32 mouse cellular contexts compared by ENCODE assay signal in the genomic region with DNA sequence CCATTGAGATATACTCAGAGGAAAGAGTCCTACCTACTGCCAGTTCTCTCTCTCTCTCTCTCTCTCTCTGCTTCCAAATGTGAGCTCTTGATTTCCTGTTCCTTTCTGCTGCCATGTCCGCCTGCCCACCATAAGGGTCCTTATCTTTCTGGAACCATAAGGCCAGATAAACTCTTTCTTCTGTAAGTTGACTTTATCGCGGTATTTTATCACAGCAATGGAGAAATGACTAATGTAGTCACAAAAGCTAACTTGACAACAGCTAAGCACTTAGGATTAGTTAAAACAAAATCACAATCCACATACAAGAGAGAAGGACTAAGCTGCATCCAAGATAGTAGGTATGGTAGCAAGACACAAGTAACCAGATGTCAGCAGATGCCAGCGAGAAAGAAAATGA. TPM values are rescaled to one million over a fixed set of nuclear protein-coding genes. Genes with fewer than 3 reads are reported as not detected.
"Had no signal": no experiment of that assay in that cellular context is flagged by ENCODE, and none has a peak within 500 bp of the region (broad histone marks: within the 10 kb centered on the region; RNA-seq: fewer than 3 reads in every experiment).

No protein-coding gene starts in this region.

- H3K4me3 ChIP-seq: heart, adult 2 months; heart, embryonic 12.5 days; hindbrain, embryonic 13.5 days; hindbrain, embryonic 15.5 days; layer of hippocampus, adult 2 months; left cerebral cortex, adult 2 months; limb, embryonic 10.5 days; limb, embryonic 12.5 days; liver, embryonic 13.5 days; liver, embryonic 15.5 days had no signal

- H3K27ac ChIP-seq: heart, adult 2 months; hindbrain, embryonic 13.5 days; hindbrain, embryonic 15.5 days; hindbrain, postnatal 0 days; layer of hippocampus, adult 2 months; left cerebral cortex, adult 2 months; limb, embryonic 10.5 days; limb, embryonic 12.5 days; liver, embryonic 13.5 days; liver, embryonic 15.5 days had no signal

- DNase-seq: gastrocnemius, postnatal 14 days; gastrocnemius, postnatal 36 days; heart, adult 2 months; heart, postnatal 14 days; heart, postnatal 36 days; kidney, adult 11 months; kidney, adult 2 months; kidney, adult 9 months; kidney, postnatal 10 days; kidney, postnatal 25 days; kidney, postnatal 4 days; liver; liver, embryonic 13.5 days had no signal

- H3K27me3 ChIP-seq: heart, embryonic 12.5 days; hindbrain, embryonic 13.5 days; hindbrain, embryonic 15.5 days had no signal

- H3K9me3 ChIP-seq: heart, embryonic 12.5 days; hindbrain, embryonic 13.5 days; hindbrain, embryonic 15.5 days; limb, embryonic 10.5 days; limb, embryonic 12.5 days; liver, embryonic 13.5 days; liver, embryonic 15.5 days had no signal

- ATAC-seq: hindbrain, postnatal 0 days; intestine, embryonic 16.5 days had no signal

- H3K4me1 ChIP-seq: hindbrain, embryonic 13.5 days; hindbrain, embryonic 15.5 days; limb, embryonic 12.5 days; liver, embryonic 13.5 days; liver, embryonic 15.5 days had no signal

- H3K36me3 ChIP-seq: heart, embryonic 12.5 days; hindbrain, embryonic 13.5 days; hindbrain, embryonic 15.5 days; limb, embryonic 10.5 days; limb, embryonic 12.5 days; liver, embryonic 13.5 days; liver, embryonic 15.5 days had no signal

RNA-seq across cellular contexts. Expression of a gene that starts 43.7 kb away (rescaled TPM):
- total RNA-seq: gastrocnemius, adult 18-20 months; gastrocnemius, adult 8-10 months; gastrocnemius, postnatal 14 days; gastrocnemius, postnatal 36 days; heart, adult 2 months; heart, postnatal 14 days; heart, postnatal 36 days; hematopoietic stem cell, adult 5-6 weeks had no signal
- polyA plus RNA-seq: gonadal fat pad, adult 2 months; heart, adult 2 months; heart, embryonic 12.5 days; heart, embryonic 14.5 days; heart, embryonic 16.5 days; hindbrain, embryonic 11.5 days; intestine, embryonic 14.5 days; kidney, adult 2 months; limb, embryonic 10.5 days; limb, embryonic 12.5 days; liver, embryonic 11.5 days; liver, embryonic 13.5 days; liver, embryonic 15.5 days had no signal
